Mouse (Mus musculus): ENCODE measurements at regions not wholly inside any gene's neighbourhood (a gene's known extent, or its start where the extent isn't known, plus 50 kb on each side); places are given as distances from the start of the nearest gene placed in this dataset.
"Not testable (repeated sequence)": the region's sequence is repeated elsewhere in the genome, so short reads cannot be mapped to it uniquely, and the experiment has no call there.

DNA sequence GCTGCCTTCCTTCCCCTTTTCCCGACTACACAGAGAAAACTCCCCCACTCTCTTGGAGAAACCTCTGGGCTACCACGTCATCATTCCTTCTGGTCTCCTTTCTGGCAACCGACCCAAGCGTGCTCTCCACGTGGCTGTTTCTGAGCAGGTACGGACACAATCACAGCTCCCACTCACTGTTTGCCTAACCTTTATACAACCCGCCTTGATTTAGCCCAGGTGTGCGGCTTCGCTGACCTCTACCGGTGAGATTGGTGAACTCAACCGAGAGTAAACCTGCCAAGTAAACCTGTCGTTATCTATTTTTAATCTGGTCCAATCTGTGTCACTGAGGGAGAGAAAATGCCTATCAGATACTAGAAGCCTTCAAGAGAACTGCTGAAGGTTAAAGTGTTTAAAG is 142.7 kb upstream of the Gnai1 start:
- Histone ChIP-seq H3K36me3 (no peaks in the 10 kb centered on the region), H3K4me3 (no peak overlapping the region), H3K4me2 (no peak overlapping the region), H3K27ac (replicated peaks) (no peak overlapping the region), H3K9me3 (no peaks in the 10 kb centered on the region), H3K9ac (no peak overlapping the region), H3K4me1 (replicated peaks) (no peaks in the 10 kb centered on the region), H3K27me3 (no peaks in the 10 kb centered on the region)
- WGBS, result 42% methylated on average over 12 of the region's 12 CpGs
- ATAC-seq (ENCODE audit: low FRiP score, low read depth), result no peak

DNA sequence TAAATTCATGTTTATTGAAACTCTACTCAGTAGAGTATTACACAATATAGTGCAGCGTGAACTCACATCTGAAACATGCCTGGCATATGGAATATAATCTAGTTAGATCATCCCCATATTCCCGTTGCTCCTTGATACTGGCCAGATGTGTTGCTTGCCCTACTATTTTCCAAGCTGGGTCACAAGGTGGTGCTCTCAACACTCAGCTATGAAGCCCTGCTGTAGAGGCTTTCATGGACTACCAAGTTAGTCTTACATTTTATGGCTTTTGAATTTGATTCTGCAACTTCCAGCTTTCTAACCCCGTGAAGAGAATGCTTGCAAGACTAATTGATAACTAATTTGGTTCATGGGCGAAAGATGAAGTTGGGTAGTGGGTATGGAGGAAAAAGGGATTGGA is 134.2 kb upstream of the Gnai1 start:
- ATAC-seq (ENCODE audit: low FRiP score, low read depth), result no peak
- Histone ChIP-seq H3K27ac (replicated peaks) (no peak overlapping the region), H3K4me3 (no peak overlapping the region), H3K4me2 (no peak overlapping the region), H3K27me3 (no peaks in the 10 kb centered on the region), H3K9ac (no peak overlapping the region), H3K9me3 (no peaks in the 10 kb centered on the region), H3K4me1 (replicated peaks) (no peaks in the 10 kb centered on the region), H3K36me3 (no peaks in the 10 kb centered on the region)
- WGBS, result 81% methylated on average over 4 of the region's 4 CpGs

DNA sequence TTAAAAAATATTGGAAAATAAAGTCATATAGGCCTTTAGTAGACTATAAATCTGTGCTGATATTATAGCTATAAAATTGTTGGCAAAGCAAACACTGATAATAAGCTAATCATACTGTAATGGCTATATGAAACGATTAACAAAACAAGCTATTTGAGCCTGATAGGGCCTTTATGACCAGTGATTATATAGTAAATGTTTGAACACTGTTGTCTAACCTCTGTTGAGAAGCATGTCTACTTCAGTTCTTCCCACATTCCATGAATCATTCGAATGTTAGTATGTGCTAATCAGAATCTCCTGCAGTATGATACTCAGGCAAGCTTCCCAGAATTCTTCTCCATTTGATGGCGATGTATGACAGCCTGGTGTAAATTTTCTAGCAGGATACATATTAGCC is 129.6 kb upstream of the Gnai1 start:
- Histone ChIP-seq H3K36me3 (no peaks in the 10 kb centered on the region), H3K9me3 (no peaks in the 10 kb centered on the region), H3K4me2 (no peak overlapping the region), H3K4me1 (replicated peaks) (no peaks in the 10 kb centered on the region), H3K9ac (no peak overlapping the region), H3K27ac (replicated peaks) (no peak overlapping the region), H3K27me3 (no peaks in the 10 kb centered on the region), H3K4me3 (no peak overlapping the region)
- ATAC-seq (ENCODE audit: low FRiP score, low read depth), result no peak
- WGBS, result 93% methylated on average over 3 of the region's 3 CpGs

DNA sequence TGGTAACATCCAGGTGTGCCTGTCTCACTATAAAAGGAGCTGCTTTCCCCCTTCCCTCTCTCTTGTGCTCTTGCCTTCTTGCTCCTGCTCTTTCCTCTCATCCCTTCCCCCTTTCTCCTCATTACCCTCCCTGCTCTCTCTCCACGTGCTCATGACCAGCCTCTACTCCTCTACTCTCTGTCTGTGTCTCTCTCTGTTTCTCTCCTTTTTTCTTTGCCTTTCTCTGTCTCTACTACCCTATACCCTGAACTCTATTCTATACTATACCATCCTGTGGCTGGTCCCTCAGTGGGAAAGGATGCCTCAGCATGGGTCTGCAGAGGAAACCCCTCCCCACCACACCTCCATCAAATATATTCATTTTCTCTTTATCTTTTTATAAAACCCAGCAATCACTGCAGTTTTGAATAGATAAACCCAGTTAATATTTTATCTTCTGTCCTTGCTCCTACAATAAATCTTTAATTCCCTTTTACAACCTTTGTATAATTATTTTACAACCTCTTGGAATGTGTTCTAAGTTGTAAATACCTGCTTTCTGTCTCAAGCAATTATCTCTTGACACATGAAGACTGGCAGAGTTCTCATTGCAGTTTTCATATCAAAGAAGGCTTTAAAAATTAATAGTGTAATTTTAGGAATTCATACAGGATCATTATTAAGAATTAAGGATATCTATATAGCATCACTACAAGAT is 127.1 kb upstream of the Gnai1 start:
- Histone ChIP-seq H3K4me1 (replicated peaks) (no peaks in the 10 kb centered on the region), H3K36me3 (no peaks in the 10 kb centered on the region), H3K4me2 (no peak overlapping the region), H3K4me3 (no peak overlapping the region), H3K9ac (no peak overlapping the region), H3K27me3 (no peaks in the 10 kb centered on the region), H3K9me3 (no peaks in the 10 kb centered on the region), H3K27ac (replicated peaks) (no peak overlapping the region)
- 43% methylated on average over 1 of the region's 1 CpGs for WGBS
- no peak for ATAC-seq (ENCODE audit: low FRiP score, low read depth)

DNA sequence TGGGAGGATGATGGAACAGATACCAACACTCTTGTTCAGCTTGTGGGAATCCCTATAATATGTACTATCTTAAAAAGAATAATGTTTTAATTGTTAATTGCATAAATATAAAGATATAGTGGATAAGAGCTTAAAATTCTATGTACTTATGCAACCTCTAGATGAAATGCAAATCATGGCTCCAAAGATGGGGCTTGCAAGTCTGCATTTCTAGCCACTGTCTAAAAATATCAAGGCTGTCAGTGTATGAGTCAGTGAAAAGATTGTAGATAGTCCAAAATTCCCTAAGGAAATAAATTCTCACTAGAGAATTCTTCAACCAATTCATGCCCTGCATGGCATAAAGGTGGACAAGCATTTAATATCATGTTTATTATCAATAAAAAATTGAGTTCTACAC is 124.2 kb upstream of the Gnai1 start:
- no peak overlapping the region for H3K4me3 ChIP-seq
- H3K27me3 ChIP-seq, result no peaks in the 10 kb centered on the region
- H3K4me2 ChIP-seq, result no peak overlapping the region
- no peaks in the 10 kb centered on the region for H3K4me1 ChIP-seq (replicated peaks)
- H3K36me3 ChIP-seq, result no peaks in the 10 kb centered on the region
- no peaks in the 10 kb centered on the region for H3K9me3 ChIP-seq
- ATAC-seq (ENCODE audit: low FRiP score, low read depth), result no peak
- no peak overlapping the region for H3K9ac ChIP-seq
- H3K27ac ChIP-seq (replicated peaks), result no peak overlapping the region

DNA sequence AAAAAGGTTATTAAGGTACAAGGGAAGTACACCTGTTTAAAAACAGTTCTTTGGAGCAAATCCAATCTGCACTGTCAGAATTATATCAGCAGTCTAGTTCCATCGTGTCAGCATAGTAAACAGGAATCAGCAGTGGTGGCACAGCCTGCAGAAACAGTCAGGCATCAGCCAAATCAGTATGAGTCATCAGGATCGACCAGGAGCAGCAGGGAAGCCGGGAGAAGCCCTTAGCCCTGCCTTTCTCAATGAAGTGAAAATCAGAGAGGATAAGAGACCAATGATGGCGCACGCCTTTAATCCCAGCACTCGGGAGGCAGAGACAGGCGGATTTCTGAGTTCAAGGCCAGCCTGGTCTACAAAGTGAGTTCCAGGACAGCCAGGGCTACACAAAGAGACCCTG is 118.3 kb upstream of the Gnai1 start:
- Histone ChIP-seq H3K4me1 (replicated peaks) (no peaks in the 10 kb centered on the region), H3K9me3 (no peaks in the 10 kb centered on the region), H3K27me3 (no peaks in the 10 kb centered on the region), H3K4me2 (no peak overlapping the region), H3K27ac (replicated peaks) (no peak overlapping the region), H3K36me3 (no peaks in the 10 kb centered on the region), H3K4me3 (no peak overlapping the region), H3K9ac (no peak overlapping the region)
- WGBS, result 85% methylated on average over 7 of the region's 7 CpGs
- no peak for ATAC-seq (ENCODE audit: low FRiP score, low read depth)

DNA sequence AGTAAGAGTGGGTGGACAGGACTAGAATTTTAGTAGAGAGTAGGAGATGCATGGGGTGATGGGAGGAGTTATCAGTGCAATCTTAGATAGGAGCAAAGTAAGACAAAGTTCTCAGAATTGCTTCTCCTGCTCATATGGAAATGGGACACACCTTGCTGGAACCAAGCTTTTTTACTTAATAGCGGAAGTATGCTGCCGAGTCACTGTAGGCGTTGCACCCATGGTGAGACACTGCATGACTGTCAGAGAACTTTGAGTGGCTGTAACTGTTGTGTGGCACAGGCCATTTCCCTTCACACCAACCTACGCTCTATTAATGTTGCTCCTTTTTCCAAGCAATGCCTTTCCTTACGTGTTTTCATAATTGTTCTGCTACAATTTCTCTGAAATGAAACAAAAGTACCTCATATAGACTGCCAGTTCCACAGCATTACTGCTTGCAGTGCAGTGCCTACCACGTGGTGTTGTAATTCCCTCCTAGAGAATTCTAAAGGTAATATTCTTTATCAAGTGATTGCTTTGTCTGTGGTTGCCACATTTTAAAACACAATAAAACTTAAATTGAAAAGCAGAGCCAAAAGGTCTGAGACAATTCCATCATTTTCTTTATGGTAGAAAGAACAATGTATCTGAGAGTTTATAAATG is 117.3 kb upstream of the Gnai1 start:
- no peak for ATAC-seq (ENCODE audit: low FRiP score, low read depth)
- H3K9me3 ChIP-seq, result no peaks in the 10 kb centered on the region
- H3K36me3 ChIP-seq, result no peaks in the 10 kb centered on the region
- H3K4me2 ChIP-seq, result no peak overlapping the region
- no peak overlapping the region for H3K27ac ChIP-seq (replicated peaks)
- no peaks in the 10 kb centered on the region for H3K27me3 ChIP-seq
- WGBS, result 82% methylated on average over 6 of the region's 6 CpGs
- H3K4me1 ChIP-seq (replicated peaks), result no peaks in the 10 kb centered on the region
- H3K9ac ChIP-seq, result no peak overlapping the region
- H3K4me3 ChIP-seq, result no peak overlapping the region

DNA sequence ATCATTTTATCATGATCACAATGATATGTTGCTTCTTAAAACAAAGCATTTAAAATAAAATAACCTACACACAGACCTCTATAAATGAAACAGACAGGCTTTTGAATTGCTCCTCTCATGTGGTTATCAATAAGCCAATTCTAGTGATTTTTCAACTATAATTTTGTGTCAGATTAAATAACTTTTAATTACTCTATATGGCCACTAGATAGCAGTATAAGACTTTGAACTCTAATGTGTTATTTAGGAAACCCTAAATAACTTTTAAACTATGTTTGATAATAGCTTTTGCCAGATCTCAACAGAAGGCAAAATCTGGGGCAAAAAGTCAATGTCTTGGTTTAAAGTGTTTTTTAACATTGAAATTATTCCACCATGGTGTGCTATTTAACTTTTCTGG is 112.0 kb upstream of the Gnai1 start:
- no peaks in the 10 kb centered on the region for H3K4me1 ChIP-seq (replicated peaks)
- H3K36me3 ChIP-seq, result no peaks in the 10 kb centered on the region
- ATAC-seq (ENCODE audit: low FRiP score, low read depth), result no peak
- no peak overlapping the region for H3K9ac ChIP-seq
- H3K9me3 ChIP-seq, result no peaks in the 10 kb centered on the region
- H3K4me3 ChIP-seq, result no peak overlapping the region
- H3K4me2 ChIP-seq, result no peak overlapping the region
- no peak overlapping the region for H3K27ac ChIP-seq (replicated peaks)
- no peaks in the 10 kb centered on the region for H3K27me3 ChIP-seq

DNA sequence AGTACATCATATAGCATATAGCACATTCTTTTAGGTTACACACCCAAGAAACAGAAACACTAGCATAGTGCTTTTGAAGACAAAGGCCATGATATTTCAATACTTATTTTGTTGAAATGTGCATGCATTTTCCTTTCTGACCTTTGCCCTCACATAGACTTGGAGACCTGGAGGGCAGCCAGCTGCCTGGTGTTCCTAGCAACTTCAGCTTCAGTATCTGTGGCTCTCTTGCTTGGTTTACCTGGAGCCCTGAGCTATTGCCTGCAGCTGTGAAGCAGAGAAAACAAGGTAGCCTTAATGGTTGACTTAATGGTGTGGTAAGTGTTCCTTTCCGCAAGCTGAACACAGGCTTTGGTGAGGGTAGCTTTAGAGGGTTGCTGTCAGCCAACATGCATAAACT is 97.6 kb upstream of the Gnai1 start:
- no peak for ATAC-seq (ENCODE audit: low FRiP score, low read depth)
- no peaks in the 10 kb centered on the region for H3K27me3 ChIP-seq
- no peak overlapping the region for H3K9ac ChIP-seq
- WGBS, result 66% methylated on average over 1 of the region's 1 CpGs
- H3K27ac ChIP-seq (replicated peaks), result no peak overlapping the region
- H3K9me3 ChIP-seq, result no peaks in the 10 kb centered on the region
- H3K36me3 ChIP-seq, result no peaks in the 10 kb centered on the region
- no peaks in the 10 kb centered on the region for H3K4me1 ChIP-seq (replicated peaks)
- no peak overlapping the region for H3K4me2 ChIP-seq
- H3K4me3 ChIP-seq, result no peak overlapping the region

DNA sequence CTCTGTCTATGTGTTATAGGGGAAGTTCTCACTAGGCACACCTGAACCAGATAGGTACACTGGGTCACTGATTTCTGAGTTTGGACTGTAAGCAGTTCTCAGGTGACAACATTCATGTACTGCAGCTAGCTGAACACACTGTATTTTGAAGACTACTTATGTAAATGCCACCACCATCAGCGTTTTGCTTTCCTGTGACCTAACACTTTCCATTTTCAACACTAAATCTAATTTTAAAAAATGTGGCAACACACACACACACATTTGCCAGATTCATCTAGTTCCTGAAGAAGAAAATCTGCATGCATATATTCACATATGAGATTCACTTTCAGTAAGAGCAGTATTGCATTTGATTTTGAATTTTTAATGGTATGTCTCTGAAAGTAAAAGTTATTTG is 96.0 kb upstream of the Gnai1 start:
- no peak for ATAC-seq (ENCODE audit: low FRiP score, low read depth)
- H3K36me3 ChIP-seq, result no peaks in the 10 kb centered on the region
- WGBS, result 87% methylated on average over 1 of the region's 1 CpGs
- H3K4me2 ChIP-seq, result no peak overlapping the region
- no peak overlapping the region for H3K27ac ChIP-seq (replicated peaks)
- no peaks in the 10 kb centered on the region for H3K4me1 ChIP-seq (replicated peaks)
- no peak overlapping the region for H3K4me3 ChIP-seq
- no peak overlapping the region for H3K9ac ChIP-seq
- no peaks in the 10 kb centered on the region for H3K27me3 ChIP-seq
- no peaks in the 10 kb centered on the region for H3K9me3 ChIP-seq

DNA sequence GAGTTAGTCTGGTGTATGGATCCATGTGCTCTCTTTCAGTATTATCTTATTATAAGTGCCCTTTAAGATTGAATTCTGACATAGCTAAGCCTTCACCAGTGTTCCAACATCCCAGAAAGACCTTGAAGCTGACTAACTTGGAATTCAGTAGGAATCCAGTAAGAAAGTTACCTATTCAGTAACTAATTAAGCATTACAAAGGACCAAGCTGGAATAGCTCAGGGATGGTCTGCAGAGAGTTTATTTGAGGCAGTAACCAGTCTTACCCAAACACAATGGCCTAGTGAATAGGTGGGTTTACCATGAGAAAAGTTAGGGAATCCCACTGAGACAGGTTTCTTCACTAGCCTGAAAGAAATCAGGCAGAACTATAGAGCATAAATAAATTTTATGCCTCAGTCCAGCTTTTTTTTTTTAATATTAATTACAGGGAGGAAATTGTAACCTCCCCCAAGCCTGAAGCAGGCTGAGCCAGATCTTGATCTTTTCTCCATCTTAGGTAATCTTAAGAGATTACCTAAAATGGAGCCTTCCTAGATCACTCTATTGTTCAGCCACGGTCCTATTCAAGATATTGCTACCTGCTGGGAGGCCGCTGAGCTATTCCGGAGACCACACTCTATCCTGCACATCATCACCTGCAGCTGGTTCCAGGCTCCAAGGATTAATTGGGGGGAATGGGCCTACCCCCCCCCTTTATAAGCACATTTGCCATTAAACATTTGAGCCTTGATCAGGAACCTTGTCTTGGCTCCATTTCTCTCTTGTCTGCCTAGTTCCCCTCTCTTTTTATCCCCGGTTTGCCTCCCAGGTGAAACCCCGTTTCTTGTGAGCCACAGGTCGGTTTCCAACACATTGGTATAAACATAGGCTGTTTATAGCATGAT is 93.0 kb upstream of the Gnai1 start:
- not testable (repeated sequence) for H3K9ac ChIP-seq
- WGBS, result 59% methylated on average over 6 of the region's 6 CpGs

DNA sequence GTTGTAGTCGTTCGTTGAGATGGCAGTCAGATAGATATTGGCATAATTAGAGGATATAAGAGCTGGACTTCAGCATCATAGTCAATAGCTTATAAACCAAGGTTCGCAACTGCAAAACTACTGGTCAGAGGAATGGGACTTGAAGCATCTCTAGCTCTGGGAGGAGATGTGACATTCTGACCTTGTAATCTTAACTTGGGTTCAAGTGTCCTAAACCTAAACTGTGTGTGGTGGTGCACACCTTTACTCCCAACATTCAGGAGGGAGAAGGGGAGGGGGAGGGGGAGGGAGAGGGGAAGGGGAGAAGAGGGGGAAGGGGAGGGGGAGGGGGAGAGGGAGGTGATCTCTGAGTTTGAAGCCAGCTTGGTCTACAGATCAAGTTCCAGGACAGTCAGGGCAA is 89.1 kb upstream of the Gnai1 start:
- 93% methylated on average over 3 of the region's 3 CpGs for WGBS
- ATAC-seq (ENCODE audit: low FRiP score, low read depth), result no peak
- Histone ChIP-seq H3K9me3 (no peaks in the 10 kb centered on the region), H3K36me3 (no peaks in the 10 kb centered on the region), H3K27me3 (no peaks in the 10 kb centered on the region), H3K4me1 (replicated peaks) (no peaks in the 10 kb centered on the region), H3K27ac (replicated peaks) (no peak overlapping the region), H3K9ac (no peak overlapping the region), H3K4me3 (no peak overlapping the region), H3K4me2 (no peak overlapping the region)

More for the DNA sequence above, 93.0 kb upstream of the Gnai1 start:
- H3K9me3 ChIP-seq; H3K4me2 ChIP-seq; H3K4me1 ChIP-seq (replicated peaks); ATAC-seq (ENCODE audit: low FRiP score, low read depth); H3K4me3 ChIP-seq; H3K27ac ChIP-seq (replicated peaks); H3K36me3 ChIP-seq; H3K27me3 ChIP-seq: not testable (repeated sequence)

Measured in hindbrain, embryonic 15.5 days (tissue).